Mouse (Mus musculus) heart, embryonic 13.5 days (tissue): ENCODE measurements at regions not wholly inside any gene's neighbourhood (a gene's known extent, or its start where the extent isn't known, plus 50 kb on each side); places are given as distances from the start of the nearest gene placed in this dataset.

Experiments used
- ATAC-seq: fragments of 200-750 bp; cut with Nextera tagmentation; 2 replicates; pipeline ENCODE4 v1.8.0; 2017; ENCODE audit warnings: moderate TSS enrichment; ENCODE audit not compliant: insufficient number of reproducible peaks, low FRiP score, low TSS enrichment; ENCODE audit errors: extremely low read depth
- H3K27ac ChIP-seq: fragments of 300-500 bp; sonication (generic); replicated peaks from 2 replicates; pipeline ENCODE4 v1.5.1; 2015; ENCODE audit warnings: moderate library complexity, mild to moderate bottlenecking, inconsistent platforms
- H3K27me3 ChIP-seq: fragments of 300-500 bp; sonication (generic); replicated peaks from 2 replicates; pipeline ENCODE4 v1.6.1; 2015; ENCODE audit warnings: mild to moderate bottlenecking, inconsistent platforms
- H3K36me3 ChIP-seq: fragments of 300-500 bp; sonication (generic); 2 replicates; pipeline ENCODE4 v1.6.1; 2015; ENCODE audit warnings: mild to moderate bottlenecking, inconsistent platforms
- H3K4me1 ChIP-seq: fragments of 300-500 bp; sonication (generic); 2 replicates; pipeline ENCODE4 v1.6.1; 2015; ENCODE audit warnings: inconsistent platforms
- H3K4me2 ChIP-seq: fragments of 300-500 bp; sonication (generic); 2 replicates; pipeline ENCODE4 v1.6.1; 2015; ENCODE audit warnings: inconsistent platforms, mild to moderate bottlenecking, moderate library complexity
- H3K4me3 ChIP-seq: fragments of 300-500 bp; sonication (generic); 2 replicates; pipeline ENCODE4 v1.5.1; 2015; ENCODE audit warnings: moderate library complexity, mild to moderate bottlenecking, inconsistent platforms
- H3K9ac ChIP-seq: fragments of 300-500 bp; sonication (generic); 2 replicates; pipeline ENCODE4 v1.6.1; 2015; ENCODE audit warnings: inconsistent platforms, mild to moderate bottlenecking, moderate library complexity
- H3K9me3 ChIP-seq: fragments of 300-500 bp; sonication (generic); 2 replicates; pipeline ENCODE4 v1.6.1; 2016; ENCODE audit warnings: inconsistent platforms
- WGBS: fragments of 180-500 bp; shearing (Covaris S2); methylation state at CpG from one replicate; pipeline ENCODE4 v1.1.7; 2015; ENCODE audit warnings: mixed read lengths; 5-methylcytosine and 5-hydroxymethylcytosine counted together

GRCm38 (mm10) chr14:110545265-110545664 is 209.7 kb downstream of the Slitrk6 start:
- H3K27ac ChIP-seq = no peak overlapping the region
- no peak for ATAC-seq
- H3K4me2 ChIP-seq = no peak overlapping the region
- H3K4me3 ChIP-seq = no peak overlapping the region
- no peaks in the 10 kb centered on the region for H3K4me1 ChIP-seq
- no peaks in the 10 kb centered on the region for H3K36me3 ChIP-seq
- no peaks in the 10 kb centered on the region for H3K27me3 ChIP-seq
- 58% methylated on average over 7 of the region's 7 CpGs for WGBS
- no peaks in the 10 kb centered on the region for H3K9me3 ChIP-seq
- H3K9ac ChIP-seq = no peak overlapping the region

DNA sequence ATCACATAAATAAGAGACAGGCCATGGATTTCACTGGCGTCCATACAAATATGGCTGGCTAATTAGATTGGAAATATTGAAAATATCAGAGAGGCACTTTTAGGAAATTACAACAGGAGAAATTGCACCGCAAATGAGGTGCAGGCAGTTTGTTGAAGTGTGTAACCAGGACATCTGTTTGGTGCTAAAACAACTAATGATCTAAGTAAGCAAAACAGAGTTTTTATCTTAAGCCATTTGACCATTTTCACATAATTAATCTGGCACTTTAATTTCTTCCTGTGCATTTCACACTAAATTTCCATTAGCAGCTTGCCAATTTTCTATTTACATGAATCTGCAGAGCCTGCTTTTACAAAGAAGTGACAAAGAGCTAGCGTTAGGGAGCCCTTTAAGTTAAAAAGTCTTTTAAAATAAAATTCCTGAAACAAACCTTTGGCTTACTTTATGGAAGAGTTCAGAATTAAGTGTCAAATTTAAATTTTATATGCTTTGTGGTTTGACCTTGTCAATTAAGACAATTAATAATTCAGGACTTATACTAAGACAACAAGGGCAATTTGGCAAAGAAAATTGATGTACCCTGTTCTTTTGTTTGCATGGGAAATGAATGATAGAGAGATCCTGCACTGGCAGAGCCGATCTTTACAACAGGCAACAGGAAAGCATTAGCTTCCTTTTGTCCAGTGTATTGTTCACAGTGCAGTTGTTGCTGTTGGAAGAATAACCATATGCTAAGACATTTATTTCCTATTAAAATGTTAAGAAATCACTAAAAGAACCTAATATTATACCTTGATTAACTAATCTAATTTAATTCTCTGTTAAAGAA is 211.4 kb downstream of the Slitrk6 start:
- Histone ChIP-seq H3K36me3 (no peaks in the 10 kb centered on the region), H3K9ac (no peak overlapping the region), H3K27me3 (no peaks in the 10 kb centered on the region), H3K9me3 (no peaks in the 10 kb centered on the region), H3K4me3 (no peak overlapping the region), H3K4me1 (no peaks in the 10 kb centered on the region), H3K27ac (no peak overlapping the region), H3K4me2 (no peak overlapping the region)
- no peak for ATAC-seq
- WGBS = 69% methylated on average over 4 of the region's 4 CpGs

DNA sequence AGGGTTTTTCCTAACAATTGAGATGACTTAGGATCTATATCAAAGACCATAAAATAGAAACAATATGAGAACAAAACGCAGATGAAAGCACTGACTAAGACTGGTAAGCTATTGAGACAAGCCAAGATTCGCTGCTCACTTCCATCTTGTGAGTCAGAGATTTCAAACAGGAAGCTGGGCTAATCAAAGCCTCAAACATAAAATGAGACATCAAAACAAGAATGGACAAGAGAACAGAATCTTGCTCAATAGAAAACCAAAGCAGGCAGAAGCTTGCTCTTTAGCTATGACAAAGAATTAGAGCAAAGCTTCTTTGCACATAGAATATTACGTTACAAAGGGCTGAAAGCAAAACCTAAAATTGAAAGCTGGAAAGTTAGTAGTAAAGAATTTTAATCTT is 227.6 kb downstream of the Slitrk6 start:
- no peaks in the 10 kb centered on the region for H3K9me3 ChIP-seq
- H3K9ac ChIP-seq = no peak overlapping the region
- no peak overlapping the region for H3K4me2 ChIP-seq
- no peaks in the 10 kb centered on the region for H3K36me3 ChIP-seq
- H3K27ac ChIP-seq = no peak overlapping the region
- no peaks in the 10 kb centered on the region for H3K27me3 ChIP-seq
- no peak for ATAC-seq
- no peak overlapping the region for H3K4me3 ChIP-seq
- WGBS = 65% methylated on average over 3 of the region's 3 CpGs
- no peaks in the 10 kb centered on the region for H3K4me1 ChIP-seq

- H3K36me3 ChIP-seq = no peaks in the 10 kb centered on the region
- H3K9ac ChIP-seq = no peak overlapping the region
- no peaks in the 10 kb centered on the region for H3K4me1 ChIP-seq
- H3K4me2 ChIP-seq = no peak overlapping the region
- WGBS = 61% methylated on average over 3 of the region's 3 CpGs
- ATAC-seq = no peak
- no peaks in the 10 kb centered on the region for H3K9me3 ChIP-seq
- H3K27ac ChIP-seq = no peak overlapping the region
- H3K4me3 ChIP-seq = no peak overlapping the region
- no peaks in the 10 kb centered on the region for H3K27me3 ChIP-seq
Measured at GRCm38 (mm10) chr14:110485057-110485456, 269.9 kb downstream of the Slitrk6 start.

- Histone ChIP-seq H3K4me2 (no peak overlapping the region), H3K4me3 (no peak overlapping the region), H3K27ac (no peak overlapping the region), H3K4me1 (no peaks in the 10 kb centered on the region), H3K9ac (no peak overlapping the region), H3K27me3 (no peaks in the 10 kb centered on the region), H3K36me3 (no peaks in the 10 kb centered on the region), H3K9me3 (no peaks in the 10 kb centered on the region)
- WGBS = 66% methylated on average over 3 of the region's 3 CpGs
- no peak for ATAC-seq
Measured at GRCm38 (mm10) chr14:110472743-110473142, 282.2 kb downstream of the Slitrk6 start.

DNA sequence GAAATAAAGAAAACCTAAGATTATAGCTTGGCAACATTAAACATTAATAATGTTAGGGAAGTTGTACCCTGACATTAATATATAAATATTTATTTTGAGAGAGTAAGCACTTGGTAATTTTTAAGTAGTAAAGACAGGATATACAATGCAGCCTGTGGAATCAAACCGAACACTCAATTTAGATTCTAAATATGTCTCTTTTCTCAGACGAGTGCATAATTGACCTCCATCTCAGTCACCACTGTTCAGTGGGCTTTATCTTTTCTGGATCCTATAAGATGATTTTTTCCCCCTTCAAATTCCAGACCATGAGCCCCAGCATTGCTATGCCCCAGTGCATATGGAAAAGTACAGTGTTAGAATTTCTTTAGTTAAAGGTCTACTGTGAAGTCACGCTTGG is 282.8 kb downstream of the Slitrk6 start:
- Histone ChIP-seq H3K27me3 (no peaks in the 10 kb centered on the region), H3K36me3 (no peaks in the 10 kb centered on the region), H3K4me2 (no peak overlapping the region), H3K4me3 (no peak overlapping the region), H3K9ac (no peak overlapping the region), H3K27ac (no peak overlapping the region), H3K9me3 (no peaks in the 10 kb centered on the region), H3K4me1 (no peaks in the 10 kb centered on the region)
- no peak for ATAC-seq
- WGBS = 83% methylated on average over 3 of the region's 3 CpGs

DNA sequence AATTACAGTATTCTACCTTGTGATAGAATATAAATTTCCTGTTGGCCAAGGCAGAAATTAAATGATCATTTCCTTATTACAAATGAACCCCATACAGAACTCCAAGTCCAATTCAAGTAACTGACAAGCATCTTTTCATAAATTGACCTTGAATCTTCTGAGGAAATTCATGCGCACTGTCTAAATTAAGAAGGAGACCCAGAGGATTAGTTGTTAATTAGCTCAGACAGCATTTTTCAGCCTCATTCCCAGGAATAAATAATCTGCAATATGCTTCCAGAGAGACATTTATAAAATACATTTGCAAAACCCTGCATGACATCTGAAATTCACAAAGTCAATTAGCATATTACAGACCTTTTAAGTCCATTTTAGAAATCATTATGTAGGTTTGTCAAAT is 284.2 kb downstream of the Slitrk6 start:
- H3K4me2 ChIP-seq = no peak overlapping the region
- 84% methylated on average over 1 of the region's 1 CpGs for WGBS

DNA sequence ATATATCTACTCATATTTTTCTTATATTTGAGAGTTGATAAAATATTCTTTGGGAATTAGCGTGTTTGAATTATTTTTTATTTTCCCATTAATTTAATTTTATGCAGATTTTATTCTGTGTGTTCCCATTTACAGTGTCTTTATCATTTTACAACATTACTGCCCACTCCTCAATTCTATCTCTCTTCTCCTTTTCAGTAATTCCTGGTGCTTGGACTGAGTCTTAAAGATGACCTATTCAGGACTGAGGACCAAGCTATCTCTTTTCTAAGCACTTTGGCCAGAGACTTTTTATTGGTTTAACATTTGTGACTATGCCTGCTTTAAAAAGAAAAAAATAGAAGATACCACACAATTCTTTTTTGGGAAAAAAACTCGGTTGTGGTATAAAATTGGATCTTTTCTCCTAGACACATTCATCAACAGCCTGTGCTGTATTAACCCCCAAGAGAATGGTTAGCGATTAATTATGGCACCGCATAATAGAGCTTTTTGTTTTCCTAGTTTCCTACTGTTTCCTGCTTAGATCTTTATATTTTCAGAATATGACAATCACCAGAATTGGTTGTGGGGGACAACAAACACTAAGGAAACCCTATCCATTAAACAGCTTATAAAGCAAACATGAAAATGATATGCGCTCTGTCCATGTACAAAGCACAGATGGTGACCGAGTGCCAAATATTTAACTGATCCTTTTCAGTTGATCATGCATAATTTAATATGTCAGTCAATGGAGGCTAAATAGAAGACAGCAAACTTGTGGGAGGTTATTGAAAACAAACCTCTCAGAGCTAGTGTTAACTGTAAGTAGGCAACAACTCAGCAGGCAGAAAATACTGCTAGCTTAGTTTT is 286.3 kb downstream of the Slitrk6 start:
- WGBS = 78% methylated on average over 6 of the region's 6 CpGs
- no peak overlapping the region for H3K4me3 ChIP-seq

More for the DNA sequence above, 284.2 kb downstream of the Slitrk6 start:
- H3K27me3 ChIP-seq = no peaks in the 10 kb centered on the region
- no peak overlapping the region for H3K4me3 ChIP-seq
- no peaks in the 10 kb centered on the region for H3K9me3 ChIP-seq
- H3K9ac ChIP-seq = no peak overlapping the region
- ATAC-seq = no peak
- H3K4me1 ChIP-seq = no peaks in the 10 kb centered on the region
- no peaks in the 10 kb centered on the region for H3K36me3 ChIP-seq
- H3K27ac ChIP-seq = no peak overlapping the region

More for the DNA sequence above, 286.3 kb downstream of the Slitrk6 start:
- no peak overlapping the region for H3K27ac ChIP-seq
- no peaks in the 10 kb centered on the region for H3K27me3 ChIP-seq
- H3K4me2 ChIP-seq = no peak overlapping the region
- H3K9me3 ChIP-seq = no peaks in the 10 kb centered on the region
- no peaks in the 10 kb centered on the region for H3K4me1 ChIP-seq
- H3K36me3 ChIP-seq = no peaks in the 10 kb centered on the region
- no peak overlapping the region for H3K9ac ChIP-seq
- no peak for ATAC-seq
